Mouse (Mus musculus) kidney, adult 8-10 months (tissue): ENCODE measurements around the gene Eif4b.
A peak's percentile ranks its signal among the peaks of the same experiment; 100 is the strongest.

Source experiments
- DNase-seq, 2 experiments: peaks; one replicate each; pipeline ENCODE4 v3.0.0; 2022

Gene Eif4b

GRCm38 (mm10) chr15:102119121-102119830, 45.7 kb downstream of the Eif4b start:
- no peak for DNase-seq

DNA sequence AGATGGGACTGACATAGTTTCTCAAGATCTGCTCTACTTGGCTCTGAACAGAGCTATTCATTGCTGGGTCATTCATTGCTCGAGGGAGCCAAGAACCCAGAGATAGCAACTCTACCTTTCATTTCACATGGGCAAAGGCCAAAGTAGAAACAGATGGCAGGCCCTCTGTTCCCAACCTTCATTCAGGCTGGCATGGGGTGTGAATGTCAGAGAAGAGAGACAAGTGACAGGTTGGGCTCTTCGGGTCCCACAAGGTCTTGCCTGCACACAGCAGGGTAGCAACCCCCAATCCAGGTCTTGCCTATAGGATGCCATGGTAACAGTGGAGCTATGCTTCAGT, 46.2 kb downstream of the Eif4b start:
- no peak for DNase-seq

- DNase-seq: peak in 1 of 2 experiments; percentile 7
Observed at GRCm38 (mm10) chr15:102120530-102120929, 47.0 kb downstream of the Eif4b start.

GRCm38 (mm10) chr15:102126303-102126702, 52.7 kb downstream of the Eif4b start:
- peak; percentile 64 to 75 for DNase-seq

DNA sequence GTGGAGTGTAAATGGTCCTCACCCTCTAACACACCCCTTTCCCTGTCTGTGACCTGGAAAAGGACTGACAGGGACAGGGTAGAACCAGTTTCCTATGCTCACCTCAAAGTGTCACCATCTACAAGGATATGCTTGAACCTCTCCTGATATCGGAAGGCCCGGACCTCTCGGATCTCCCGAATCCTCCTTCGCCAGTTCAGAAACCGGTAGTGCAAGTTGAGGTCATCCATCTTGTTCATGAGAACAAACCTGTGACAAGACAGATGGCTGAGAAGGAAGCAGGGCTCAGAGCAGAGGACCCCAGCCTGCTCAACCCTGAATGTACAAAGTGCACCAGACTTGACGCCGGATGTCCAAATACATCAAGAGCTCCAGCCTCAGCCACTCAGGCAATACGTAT, 59.7 kb downstream of the Eif4b start:
- no peak for DNase-seq

DNA sequence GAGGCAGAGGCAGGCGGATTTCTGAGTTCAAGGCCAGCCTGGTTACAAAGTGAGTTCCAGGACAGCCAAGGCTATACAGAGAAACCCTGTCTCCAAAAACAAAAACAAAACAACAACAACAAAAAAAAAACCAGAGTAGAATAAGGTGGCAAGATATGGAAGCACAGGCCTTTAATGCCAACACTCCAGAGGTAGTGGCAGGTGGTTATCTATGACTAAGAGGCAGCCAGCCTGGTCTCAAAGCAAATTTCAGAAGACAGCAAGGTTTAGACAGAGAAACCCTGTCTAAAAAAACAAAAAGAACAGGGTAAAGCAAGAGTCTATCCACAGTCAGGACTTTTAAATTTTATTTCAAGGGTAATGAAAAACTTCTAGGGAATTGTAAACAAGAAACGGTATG, 61.1 kb downstream of the Eif4b start:
- DNase-seq: no peak

- DNase-seq: no peak
Observed at GRCm38 (mm10) chr15:102135522-102136128, 62.1 kb downstream of the Eif4b start.

DNA sequence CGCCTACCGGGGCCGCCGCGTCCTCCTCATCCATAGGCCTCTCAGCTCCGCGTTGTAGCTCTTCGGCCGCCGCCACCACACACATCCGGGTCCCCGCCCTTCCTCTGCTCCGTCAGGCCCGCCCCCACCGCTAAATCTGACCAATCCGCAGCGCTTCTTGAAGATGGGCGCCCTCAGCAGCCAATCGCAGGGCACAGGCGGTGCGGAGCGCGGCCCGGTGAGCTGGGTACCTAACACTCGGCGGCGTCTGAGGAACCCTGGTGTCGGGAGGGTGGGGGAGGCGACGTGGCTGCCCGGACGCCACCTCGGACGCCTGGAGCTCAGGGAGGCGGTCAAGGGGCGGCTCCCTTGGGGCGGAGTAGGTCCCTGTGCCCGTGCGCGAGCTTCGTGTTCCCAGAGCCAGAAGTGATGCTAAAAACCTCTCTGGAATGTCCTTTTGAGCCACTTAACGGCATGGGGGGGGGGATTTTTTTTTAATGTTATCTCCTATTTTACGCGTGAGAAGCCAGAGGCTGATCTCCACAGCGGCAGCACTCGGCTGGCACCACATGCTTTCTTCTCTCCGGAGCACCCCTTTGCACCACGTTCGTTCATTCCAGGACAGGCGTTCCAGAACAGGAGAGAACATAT, 62.7 kb downstream of the Eif4b start, which contains the start of gene Spryd3:
TSS of gene Spryd3 (minus strand) at position 106 of the 630 bp plus-strand sequence.
- peak; percentile 97 for DNase-seq

GRCm38 (mm10) chr15:102141120-102141519, 67.5 kb downstream of the Eif4b start:
- DNase-seq: no peak

DNA sequence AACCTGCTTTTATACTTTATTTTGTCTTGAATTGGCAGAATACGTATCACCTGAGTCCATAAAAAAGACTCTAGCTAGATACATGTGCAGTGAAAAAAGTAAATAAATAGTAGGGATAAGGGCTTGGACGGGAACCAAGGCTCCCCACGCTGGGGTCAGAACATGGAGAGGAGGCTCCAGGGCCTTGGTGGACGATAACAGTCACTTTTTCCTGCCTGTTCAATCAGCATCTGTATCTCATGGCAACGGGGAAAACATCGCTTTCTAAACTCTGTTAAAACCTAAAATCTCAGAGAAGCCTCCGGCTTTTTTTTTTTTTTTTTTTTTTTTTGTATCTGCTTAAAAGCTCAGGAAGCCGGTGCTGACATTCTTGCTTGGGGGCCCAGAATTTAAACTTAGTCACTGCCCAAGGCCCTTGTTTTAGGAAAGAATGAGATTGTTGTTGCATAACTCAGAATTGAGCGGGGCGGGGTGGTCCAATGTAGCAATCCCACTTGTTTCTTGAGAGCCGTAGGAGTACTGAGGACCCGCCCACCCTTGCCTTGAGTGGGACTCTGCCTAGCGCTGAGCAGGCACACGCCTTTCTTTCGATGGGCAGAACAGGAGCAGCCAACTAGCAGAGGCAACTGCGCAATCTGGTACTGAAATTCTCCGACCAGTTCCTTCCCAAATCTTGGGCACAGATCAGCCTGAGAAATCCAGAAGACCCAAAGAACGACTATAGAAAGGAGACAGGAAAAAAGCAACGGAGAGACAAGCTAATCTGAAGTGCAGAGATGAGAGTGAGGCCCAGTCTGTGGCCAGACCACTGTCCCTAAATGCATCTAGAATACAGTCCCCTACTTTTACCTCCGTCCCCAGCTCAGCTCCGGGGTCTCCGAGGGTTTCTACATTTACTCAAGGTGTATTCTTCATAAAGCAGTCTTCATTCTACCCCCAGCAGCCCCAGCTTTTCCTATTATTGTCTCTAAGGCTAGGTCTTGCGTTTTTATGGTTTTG, 69.6 kb downstream of the Eif4b start:
- DNase-seq: no peak

- DNase-seq: no peak
Observed at GRCm38 (mm10) chr15:102144274-102144711, 70.7 kb downstream of the Eif4b start, which contains the start of gene Igfbp6. Gene Igfbp6 (plus strand): TSS chr15:102144362.

DNA sequence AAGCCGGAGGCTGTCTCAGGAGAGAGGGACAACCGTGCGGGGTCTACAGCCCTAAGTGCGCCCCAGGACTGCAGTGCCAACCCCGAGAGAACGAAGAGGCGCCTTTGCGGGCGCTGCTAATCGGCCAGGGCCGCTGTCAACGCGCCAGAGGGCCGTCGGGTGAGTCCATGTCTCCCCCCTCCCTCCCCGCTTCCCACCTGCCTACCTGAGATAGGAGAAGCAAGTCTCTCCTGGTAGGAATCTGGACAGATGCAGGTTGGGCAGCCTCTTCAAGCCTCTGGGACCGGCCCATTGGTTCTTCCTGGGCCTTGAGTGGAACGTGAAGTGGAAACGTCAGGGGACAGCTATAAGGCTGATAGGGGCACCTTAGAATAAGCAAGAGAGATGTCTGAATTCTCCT, 71.2 kb downstream of the Eif4b start:
- DNase-seq: no peak

DNA sequence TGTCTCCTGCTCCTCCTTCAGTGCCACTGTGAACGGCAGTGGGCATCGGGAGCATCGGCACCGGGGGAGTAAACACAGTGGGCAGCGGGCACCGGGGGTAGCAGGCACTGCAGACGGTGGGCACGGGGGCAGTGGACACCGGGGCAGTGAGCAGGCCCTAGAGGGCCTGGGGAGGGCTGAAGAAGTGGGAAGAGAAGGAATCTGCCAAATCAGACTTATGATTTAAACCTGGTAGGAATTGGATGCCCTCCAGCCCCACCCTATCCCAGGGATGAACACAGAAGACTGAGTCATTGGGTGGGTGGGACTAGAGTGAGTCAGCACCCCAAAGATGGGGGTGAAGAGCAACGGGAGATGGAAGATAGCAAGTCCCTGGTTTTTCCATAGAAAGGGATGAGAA, 71.8 kb downstream of the Eif4b start:
- no peak for DNase-seq

GRCm38 (mm10) chr15:102146089-102146488, 72.5 kb downstream of the Eif4b start:
- DNase-seq: no peak
